Mouse (Mus musculus) testis, adult 10 weeks (tissue): ENCODE results near the gene Bmpr1b. TPM values are rescaled to one million over a fixed set of nuclear protein-coding genes. Genes with fewer than 3 reads are reported as not detected.

ENCODE experiments used
- polyA plus RNA-seq: library from polyadenylated mRNA; stranded (reverse); fragments of 350-450 nt; fragmentation: Illumina TruSeq; extraction: RNeasy Lipid Tissue Mini Kit (QIAGEN cat#74804); gene quantifications from one replicate; pipeline ENCODE4 v1.2.3, GENCODE M21; 2014; ENCODE audit warnings: low read depth, low replicate concordance

Bmpr1b gene
- polyA plus RNA-seq = 0.32 TPM

DNA sequence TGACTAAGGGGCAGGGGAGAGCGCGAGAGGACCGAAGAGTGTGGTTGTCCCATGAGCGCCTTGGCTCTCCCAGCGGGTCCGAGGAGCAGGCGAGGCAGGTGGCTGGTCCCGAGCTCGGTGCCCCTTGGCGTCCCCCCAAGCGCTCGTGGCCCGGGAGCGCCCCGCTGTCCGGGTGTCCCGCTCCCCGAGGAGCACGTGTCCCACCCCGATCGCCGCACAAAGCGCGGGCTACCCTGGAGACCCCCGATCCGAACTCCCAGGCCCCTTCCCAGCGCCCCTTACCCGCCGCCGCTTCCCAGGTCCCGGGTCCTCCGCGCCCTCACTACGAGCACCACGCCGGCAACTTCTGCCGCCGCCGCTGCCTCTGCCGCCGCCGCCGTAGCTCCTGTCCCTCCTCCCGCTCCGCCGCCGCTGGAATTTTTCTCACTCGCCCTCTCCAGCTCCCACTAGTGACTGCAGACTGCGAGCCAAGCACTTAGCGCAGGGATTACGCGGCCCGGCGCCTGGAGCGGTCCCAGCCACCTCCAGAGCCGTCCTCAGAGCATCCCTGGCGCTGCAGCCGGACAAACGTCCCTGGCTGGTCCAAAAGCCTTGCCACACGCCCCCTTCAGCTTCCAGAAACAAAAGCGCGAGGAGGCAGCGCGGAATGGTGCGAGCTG lies at the start of gene Bmpr1b:
TSS of gene Bmpr1b (minus strand) at position 563 of the 659 bp plus-strand sequence.

Other genes starting within 250 kb of the Bmpr1b start
- 11.3 TPM for gene Pdlim5, start 226.3 kb upstream of the Bmpr1b start, polyA plus RNA-seq